Mouse (Mus musculus): Measurements from ENCODE around the gene Ssr2.

DNA sequence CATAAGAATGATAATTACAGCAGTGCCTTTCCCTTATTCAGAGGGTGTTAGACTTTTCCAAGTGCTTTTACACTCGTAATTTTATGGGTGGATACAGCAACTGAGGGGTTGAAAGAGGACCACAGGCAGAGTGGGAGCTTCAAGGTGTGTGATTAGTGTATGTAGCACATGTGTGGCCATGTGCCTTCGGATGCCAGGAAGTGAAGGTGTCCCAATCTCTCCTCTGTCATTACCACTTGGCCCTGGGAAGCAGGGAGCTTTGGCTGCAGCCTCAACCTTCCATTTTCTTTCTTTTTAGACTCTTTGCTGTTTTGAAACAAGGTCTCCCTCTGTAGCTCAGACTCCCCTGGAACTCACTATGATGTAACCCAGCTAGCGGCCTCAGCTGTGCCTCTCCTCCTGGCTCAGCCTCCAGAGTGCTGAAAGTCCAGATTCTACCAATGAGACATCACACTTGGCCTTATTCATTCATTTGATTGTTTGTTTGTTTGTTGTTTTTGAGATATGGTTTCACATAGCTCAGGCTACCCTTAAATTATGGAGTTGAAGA lies 41.4 kb downstream of the Ssr2 start:
- TF ChIP-seq CTCF (conservative IDR thresholded peaks at IDR 0.05; ENCODE audit: low read length) (no peak), NANOG (IDR thresholded peaks at IDR 0.05; ENCODE audit: borderline replicate concordance, low read length) (no peak), POU5F1 (IDR thresholded peaks at IDR 0.05; ENCODE audit: borderline replicate concordance, low read length) (no peak)

All from E14TG2a.4 (cell line).